Mouse (Mus musculus) bone marrow, adult 2 months (tissue): ENCODE data around the gene Kcnj3.

Experiments
- CTCF ChIP-seq: fragments of 200-500 bp; IDR thresholded peaks from 2 replicates; pipeline ENCODE4 v1.5.1; 2011; ENCODE audit warnings: low read length, control low read depth; ENCODE audit not compliant: control insufficient read depth, insufficient read depth
- POLR2A ChIP-seq: fragments of 200-500 bp; IDR thresholded peaks from 2 replicates; pipeline ENCODE4 v1.6.1; 2011; ENCODE audit warnings: low read depth, mild to moderate bottlenecking, control low read depth, low read length, borderline replicate concordance; ENCODE audit not compliant: control insufficient read depth

DNA sequence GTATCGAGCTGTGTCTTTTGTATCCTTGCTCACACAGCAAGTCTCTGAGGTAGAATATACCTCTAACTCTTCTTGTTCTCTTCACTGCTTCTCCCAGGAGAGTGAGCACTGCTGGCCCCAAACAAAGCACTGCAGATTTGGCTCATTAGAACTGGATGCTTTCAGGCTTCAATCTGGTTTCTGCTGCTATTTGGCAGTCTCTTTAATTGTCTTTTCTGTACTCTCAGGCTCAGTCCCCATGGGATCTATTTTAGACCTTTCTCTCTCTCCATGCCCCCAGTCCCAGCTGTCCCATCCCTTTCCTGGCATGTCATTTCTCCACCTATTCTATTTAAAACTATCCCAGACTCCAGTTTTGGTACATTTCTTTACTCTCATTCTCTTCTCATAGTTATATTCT, 15.0 kb downstream of the Kcnj3 start:
- TF ChIP-seq CTCF, result no peak
- no peak for TF ChIP-seq POLR2A
